Mouse (Mus musculus) neural tube, embryonic 14.5 days (tissue): ENCODE data around the gene Ecel1. TPM values are rescaled to one million over a fixed set of nuclear protein-coding genes. Genes with fewer than 3 reads are reported as not detected.

Experiments used
- ATAC-seq: fragments of 200-750 bp; cut with Nextera tagmentation; 2 replicates; pipeline ENCODE4 v1.8.0; 2017; ENCODE audit warnings: low read depth, mild to moderate bottlenecking, moderate TSS enrichment, moderate library complexity
- H3K27ac ChIP-seq: fragments of 300-500 bp; sonication (generic); 2 replicates; pipeline ENCODE4 v1.5.1; 2014; ENCODE audit warnings: low read depth, mild to moderate bottlenecking, control low read depth, low read length, moderate library complexity, mixed read lengths
- H3K27me3 ChIP-seq: fragments of 300-500 bp; sonication (generic); 2 replicates; pipeline ENCODE4 v1.6.1; 2014; ENCODE audit warnings: low read length; ENCODE audit not compliant: control insufficient read depth, insufficient read depth
- H3K36me3 ChIP-seq: fragments of 300-500 bp; sonication (generic); 2 replicates; pipeline ENCODE4 v1.6.1; 2014; ENCODE audit warnings: low read length, mixed read lengths; ENCODE audit not compliant: control insufficient read depth, insufficient read depth
- H3K4me1 ChIP-seq: fragments of 300-500 bp; sonication (generic); 2 replicates; pipeline ENCODE4 v1.6.1; 2014; ENCODE audit warnings: low read length; ENCODE audit not compliant: control insufficient read depth, insufficient read depth
- H3K4me2 ChIP-seq: fragments of 300-500 bp; sonication (generic); 2 replicates; pipeline ENCODE4 v1.6.1; 2014; ENCODE audit warnings: mild to moderate bottlenecking, low read depth, low read length, control low read depth
- H3K4me3 ChIP-seq: fragments of 300-500 bp; sonication (generic); 2 replicates; pipeline ENCODE4 v1.5.1; 2014; ENCODE audit warnings: low read depth, low read length, control low read depth, mixed read lengths
- H3K9ac ChIP-seq: fragments of 300-500 bp; sonication (generic); replicated peaks from 2 replicates; pipeline ENCODE4 v1.6.1; 2014; ENCODE audit warnings: low read depth, mild to moderate bottlenecking, control low read depth, low read length, mixed read lengths
- H3K9me3 ChIP-seq: fragments of 300-500 bp; sonication (generic); 2 replicates; pipeline ENCODE4 v1.6.1; 2016; ENCODE audit warnings: low read length; ENCODE audit not compliant: control insufficient read depth
- WGBS: fragments of 180-500 bp; shearing (Covaris S2); extraction: QIAGEN DNeasy Blood & Tissue Kit; methylation state at CpG from one replicate; pipeline ENCODE4 v1.1.7; 2014; 5-methylcytosine and 5-hydroxymethylcytosine counted together
- polyA plus RNA-seq: library from polyadenylated mRNA; unstranded; fragments of >200 nt; fragmentation: Nextera tagmentation; extraction: Ambion mirVana; gene quantifications from 2 replicates; pipeline ENCODE4 v1.2.1, GENCODE M21; 2014

Gene Ecel1
- polyA plus RNA-seq, 1 experiment from 2014 or later = 60.2 TPM

DNA sequence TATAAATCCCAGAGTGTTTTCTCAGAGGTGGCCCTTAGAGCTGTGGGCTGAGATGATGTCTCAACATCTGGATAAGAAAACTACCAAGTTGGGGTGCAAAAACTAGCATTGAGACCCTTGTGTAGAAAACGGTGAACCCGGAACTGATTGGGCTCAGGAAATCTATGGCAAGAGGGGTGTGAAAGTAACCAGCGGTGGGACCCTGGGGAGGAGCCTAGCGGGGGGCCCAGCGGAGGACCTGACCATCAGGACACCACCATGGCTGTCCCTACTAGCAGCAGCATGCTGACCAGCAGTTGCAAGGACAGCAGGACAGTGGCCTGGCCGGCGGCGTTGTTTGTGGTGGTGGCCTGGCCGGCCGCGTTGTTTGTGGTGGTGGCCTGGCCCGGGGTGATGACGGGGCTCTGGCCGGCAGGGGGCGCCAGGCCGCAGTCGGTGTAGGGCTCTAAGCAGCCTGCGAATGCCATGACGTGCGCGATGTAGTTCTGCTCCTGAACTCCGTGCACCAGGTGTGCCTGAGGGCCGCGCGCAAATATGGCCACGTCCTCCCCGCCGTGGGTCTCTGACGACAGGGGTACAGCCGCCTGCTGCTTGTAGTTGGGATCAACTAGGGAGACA is 57.9 kb downstream of the Ecel1 start:
- Histone ChIP-seq H3K9ac (no peak overlapping the region), H3K27me3 (no peaks in the 10 kb centered on the region), H3K27ac (no peak overlapping the region), H3K4me3 (no peak overlapping the region), H3K4me2 (peak overlapping the region; percentile 18; the same call in 1 of the 2 replicates), H3K9me3 (no peaks in the 10 kb centered on the region), H3K36me3 (no peaks in the 10 kb centered on the region), H3K4me1 (no peaks in the 10 kb centered on the region)
- WGBS = 15% methylated on average over 30 of the region's 30 CpGs
- ATAC-seq = peak; percentile 75; the same call in 1 of the 2 replicates

Other genes with a start within 250 kb of the Ecel1 start
- not detected in 2 replicates for gene Alppl2, start 66.6 kb downstream of the Ecel1 start, polyA plus RNA-seq
- gene Alpi, start 54.9 kb downstream of the Ecel1 start, polyA plus RNA-seq = not detected in 2 replicates
- not detected in 2 replicates for gene Akp3, start 31.5 kb downstream of the Ecel1 start, polyA plus RNA-seq
- gene Prss56, start 26.8 kb upstream of the Ecel1 start, polyA plus RNA-seq = 0.46 and 6.1 TPM in 2 replicates
- not detected in 2 replicates for gene Chrnd, start 34.1 kb upstream of the Ecel1 start, polyA plus RNA-seq
- gene Chrng, start 48.1 kb upstream of the Ecel1 start, polyA plus RNA-seq = not detected in 2 replicates
- gene Eif4e2, start 57.4 kb upstream of the Ecel1 start, polyA plus RNA-seq = 68.7 and 90.7 TPM in 2 replicates
- gene Efhd1, start 107.8 kb upstream of the Ecel1 start, polyA plus RNA-seq = 1.2 and 1.9 TPM in 2 replicates
- gene Gigyf2, start 170.5 kb upstream of the Ecel1 start, polyA plus RNA-seq = 76.4 and 77.0 TPM in 2 replicates
- gene Kcnj13, start 238.2 kb upstream of the Ecel1 start, polyA plus RNA-seq = 0.68 and 1.5 TPM in 2 replicates